Mouse (Mus musculus) skeletal muscle tissue, adult 2 months (tissue): ENCODE data around the gene Mospd1.

Source experiments
- DNase-seq: peaks from one replicate; pipeline ENCODE4 v3.0.0-alpha.2; 2012; ENCODE audit warnings: low read depth, low spot score

Mospd1 gene

GRCm38 (mm10) chrX:53370366-53370740, at the start of gene Mospd1:
Mospd1 (minus strand) TSS chrX:53370502.
- peak; percentile 80 for DNase-seq

- peak; percentile 21 for DNase-seq
These were observed 16.1 kb upstream of the Mospd1 start for GRCm38 (mm10) chrX:53386362-53386761.

GRCm38 (mm10) chrX:53383122-53383521, 12.8 kb upstream of the Mospd1 start:
- DNase-seq: peak; percentile 36

- peak; percentile 44 for DNase-seq
These were observed 552 bp downstream of the Mospd1 start for GRCm38 (mm10) chrX:53369534-53370365.

- no peak for DNase-seq
These were observed 5.5 kb downstream of the Mospd1 start for GRCm38 (mm10) chrX:53364668-53365383.

GRCm38 (mm10) chrX:53348374-53348773, 21.9 kb downstream of the Mospd1 start:
- no peak for DNase-seq

GRCm38 (mm10) chrX:53341531-53341930, 28.8 kb downstream of the Mospd1 start:
- peak; percentile 17 for DNase-seq

- no peak for DNase-seq
These were observed 32.9 kb downstream of the Mospd1 start for GRCm38 (mm10) chrX:53337355-53337754.

- DNase-seq: no peak
These were observed 39.9 kb downstream of the Mospd1 start for GRCm38 (mm10) chrX:53330396-53330795.

- DNase-seq: no peak
These were observed 49.2 kb downstream of the Mospd1 start for GRCm38 (mm10) chrX:53321111-53321510.

- DNase-seq: no peak
These were observed 49.7 kb downstream of the Mospd1 start for GRCm38 (mm10) chrX:53320564-53320963.
